ENCODE assay signal across 24 mouse cellular contexts in genomic region chr12:40843474-40844080, GRCm38 (mm10).
A peak's percentile ranks its signal among the peaks of the same experiment; 100 is the strongest.
DNase-seq lines count a peak whose midpoint lies in the region; ATAC-seq and TF ChIP-seq lines count a peak whose summit lies in the region.
"Had no signal": no experiment of that assay in that cellular context is flagged by ENCODE, and none has a peak within 500 bp of the region (broad histone marks: within the 10 kb centered on the region; RNA-seq: fewer than 3 reads in every experiment).

No protein-coding gene starts in this region.

- no peaks in the 10 kb centered on the region for H3K36me3 ChIP-seq in stomach, embryonic 15.5 days
- no peaks in the 10 kb centered on the region for H3K36me3 ChIP-seq in stomach, postnatal 0 days (ENCODE audit: control insufficient read depth, insufficient read depth, low read length)
- H3K36me3 ChIP-seq in forebrain, embryonic 16.5 days (ENCODE audit: control insufficient read depth, insufficient read depth) = no peaks in the 10 kb centered on the region
- H3K36me3 ChIP-seq: heart, embryonic 15.5 days; midbrain, embryonic 12.5 days; neural tube, embryonic 12.5 days had no signal

- H3K4me3 ChIP-seq in stomach, embryonic 15.5 days (replicated peaks) = no peak overlapping the region
- no peak overlapping the region for H3K4me3 ChIP-seq in stomach, postnatal 0 days (ENCODE audit: low read depth, low read length)
- no peak overlapping the region for H3K4me3 ChIP-seq in forebrain, embryonic 16.5 days (replicated peaks; ENCODE audit: low read length)
- H3K4me3 ChIP-seq: heart, adult 2 months; heart, embryonic 15.5 days; limb, embryonic 15.5 days; midbrain, embryonic 12.5 days; neural tube, embryonic 12.5 days had no signal

- TF ChIP-seq CTCF in stomach, postnatal 0 days (IDR thresholded peaks at IDR 0.05; ENCODE audit: low read depth) = no peak

- TF ChIP-seq EP300 in stomach, postnatal 0 days (optimal IDR thresholded peaks at IDR 0.05) = no peak

- H3K27me3 ChIP-seq in stomach, embryonic 15.5 days (replicated peaks) = no peaks in the 10 kb centered on the region
- no peaks in the 10 kb centered on the region for H3K27me3 ChIP-seq in stomach, postnatal 0 days (ENCODE audit: control insufficient read depth, insufficient read depth, low read length)
- H3K27me3 ChIP-seq in forebrain, embryonic 16.5 days (replicated peaks; ENCODE audit: control insufficient read depth, insufficient read depth, low read length) = no peaks in the 10 kb centered on the region
- H3K27me3 ChIP-seq: heart, embryonic 15.5 days; limb, embryonic 15.5 days; neural tube, embryonic 12.5 days had no signal

- 0 out of 2 replicates have a peak, but pooled peaks cover 3% of the 10 kb centered on the region for H3K4me1 ChIP-seq in stomach, embryonic 15.5 days
- no peaks in the 10 kb centered on the region for H3K4me1 ChIP-seq in stomach, postnatal 0 days (replicated peaks; ENCODE audit: control insufficient read depth, insufficient read depth)
- peaks cover 15% of the 10 kb centered on the region for H3K4me1 ChIP-seq in forebrain, embryonic 16.5 days (replicated peaks; ENCODE audit: control insufficient read depth, insufficient read depth, low read length)
- H3K4me1 ChIP-seq: midbrain, embryonic 12.5 days; neural tube, embryonic 12.5 days had no signal

- DNase-seq in frontal cortex, postnatal 25 days (ENCODE audit: low spot score in 2 of 2) = no peak
- DNase-seq in stomach, postnatal 0 days (ENCODE audit: low spot score) = no peak
- no peak for DNase-seq in spleen, postnatal 14 days (ENCODE audit: low spot score in 2 of 2)
- no peak for DNase-seq in cerebellum, adult 18-20 months
- DNase-seq: adrenal gland, adult 2 months; B cell, adult 2 months; cerebellum, adult 11-12 months; cerebellum, postnatal 36 days; gastrocnemius, postnatal 14 days; heart, adult 2 months; kidney, adult 18-20 months; kidney, postnatal 10 days; right cerebral cortex, adult 18-20 months; thymus, adult 18-20 months; thymus, postnatal 4 days had no signal

- 58% methylated on average over 3 of the region's 3 CpGs for WGBS in stomach, embryonic 15.5 days
- 60% methylated on average over 3 of the region's 3 CpGs for WGBS in stomach, postnatal 0 days
- WGBS in forebrain, embryonic 16.5 days = 67% methylated on average over 3 of the region's 3 CpGs

- no peaks in the 10 kb centered on the region for H3K9me3 ChIP-seq in stomach, embryonic 15.5 days
- H3K9me3 ChIP-seq in stomach, postnatal 0 days (ENCODE audit: control insufficient read depth, low read length) = no peaks in the 10 kb centered on the region
- H3K9me3 ChIP-seq in forebrain, embryonic 16.5 days (ENCODE audit: control insufficient read depth, low read length) = no peaks in the 10 kb centered on the region
- H3K9me3 ChIP-seq: heart, embryonic 15.5 days; limb, embryonic 15.5 days; midbrain, embryonic 12.5 days; neural tube, embryonic 12.5 days had no signal

- H3K9ac ChIP-seq in stomach, embryonic 15.5 days = no peak overlapping the region
- no peak overlapping the region for H3K9ac ChIP-seq in stomach, postnatal 0 days (ENCODE audit: low read length)
- H3K9ac ChIP-seq in forebrain, embryonic 16.5 days (replicated peaks; ENCODE audit: low read depth, low read length) = no peak overlapping the region
- H3K9ac ChIP-seq: heart, embryonic 15.5 days; limb, embryonic 15.5 days; midbrain, embryonic 12.5 days; neural tube, embryonic 12.5 days had no signal

- H3K27ac ChIP-seq in stomach, embryonic 15.5 days = no peak overlapping the region
- no peak overlapping the region for H3K27ac ChIP-seq in stomach, postnatal 0 days (replicated peaks)
- H3K27ac ChIP-seq in forebrain, embryonic 16.5 days (ENCODE audit: low read length) = no peak overlapping the region
- H3K27ac ChIP-seq: heart, adult 2 months; heart, embryonic 15.5 days; hindbrain, postnatal 0 days; limb, embryonic 15.5 days; midbrain, embryonic 12.5 days; neural tube, embryonic 12.5 days had no signal

- ATAC-seq in frontal cortex, adult (ENCODE audit: low TSS enrichment) = peak; percentile 33
- peak; percentile 63; the same call in 1 of the 2 replicates for ATAC-seq in stomach, embryonic 15.5 days (ENCODE audit: insufficient read depth, low FRiP score, low read depth)
- ATAC-seq in stomach, postnatal 0 days (ENCODE audit: low FRiP score, low TSS enrichment) = no peak
- peak; percentile 70 for ATAC-seq in forebrain, embryonic 16.5 days
- ATAC-seq: hindbrain, postnatal 0 days; lung, postnatal 0 days had no signal

- H3K4me2 ChIP-seq in stomach, embryonic 15.5 days = no peak overlapping the region
- H3K4me2 ChIP-seq in stomach, postnatal 0 days (replicated peaks; ENCODE audit: low read depth) = no peak overlapping the region
- H3K4me2 ChIP-seq in forebrain, embryonic 16.5 days (ENCODE audit: low read length) = no peak overlapping the region
- H3K4me2 ChIP-seq: heart, embryonic 15.5 days; limb, embryonic 15.5 days; midbrain, embryonic 12.5 days; neural tube, embryonic 12.5 days had no signal
